Mouse (Mus musculus) heart, embryonic 14.5 days (tissue): ENCODE data around the gene Gadd45a. TPM values are rescaled to one million over a fixed set of nuclear protein-coding genes. Genes with fewer than 3 reads are reported as not detected.

ENCODE experiments used
- ATAC-seq: fragments of 200-750 bp; cut with Nextera tagmentation; 2 replicates; pipeline ENCODE4 v1.8.0; 2017; ENCODE audit warnings: low read depth, moderate TSS enrichment; ENCODE audit not compliant: insufficient number of reproducible peaks, insufficient read depth, low FRiP score
- H3K27ac ChIP-seq, 2 experiments: fragments of 200-500 bp in 1 of 2; fragments of 300-500 bp in 1 of 2; sonication (generic) in 1 of 2; replicated peaks in 1 of 2; 2 replicates each; pipeline ENCODE4 v1.5.1; 2012 to 2014; ENCODE audit warnings: low read depth in 2 of 2, low read length in 2 of 2, control low read depth in 1 of 2, mild to moderate bottlenecking in 1 of 2, mixed read lengths in 1 of 2; ENCODE audit not compliant: control insufficient read depth in 1 of 2, insufficient read depth in 1 of 2
- H3K27me3 ChIP-seq: fragments of 300-500 bp; sonication (generic); 2 replicates; pipeline ENCODE4 v1.6.1; 2014; ENCODE audit warnings: mild to moderate bottlenecking, low read length, control low read depth; ENCODE audit not compliant: control insufficient read depth, insufficient read depth
- H3K36me3 ChIP-seq: fragments of 300-500 bp; sonication (generic); 2 replicates; pipeline ENCODE4 v1.6.1; 2014; ENCODE audit warnings: mild to moderate bottlenecking, control low read depth, low read length, mixed read lengths; ENCODE audit not compliant: control insufficient read depth, insufficient read depth
- H3K4me1 ChIP-seq, 2 experiments: fragments of 200-500 bp in 1 of 2; fragments of 300-500 bp in 1 of 2; sonication (generic) in 1 of 2; 2 replicates each; pipeline ENCODE4 v1.6.1; 2012 to 2014; ENCODE audit warnings: low read length in 2 of 2, control low read depth in 1 of 2, mixed read lengths in 1 of 2; ENCODE audit not compliant: control insufficient read depth in 2 of 2, insufficient read depth in 2 of 2
- H3K4me2 ChIP-seq: fragments of 300-500 bp; sonication (generic); 2 replicates; pipeline ENCODE4 v1.6.1; 2014; ENCODE audit warnings: mild to moderate bottlenecking, low read length
- H3K4me3 ChIP-seq, 2 experiments: fragments of 200-500 bp in 1 of 2; fragments of 300-500 bp in 1 of 2; sonication (generic) in 1 of 2; 2 replicates each; pipeline ENCODE4 v1.5.1; 2012 to 2014; ENCODE audit warnings: low read length in 2 of 2, mild to moderate bottlenecking in 2 of 2, control low read depth in 1 of 2, low read depth in 1 of 2, moderate library complexity in 1 of 2; ENCODE audit not compliant: control insufficient read depth in 1 of 2, insufficient read depth in 1 of 2
- H3K9ac ChIP-seq: fragments of 300-500 bp; sonication (generic); 2 replicates; pipeline ENCODE4 v1.6.1; 2014; ENCODE audit warnings: mild to moderate bottlenecking, low read length
- H3K9me3 ChIP-seq: fragments of 300-500 bp; sonication (generic); 2 replicates; pipeline ENCODE4 v1.6.1; 2016; ENCODE audit warnings: low read length, control low read depth; ENCODE audit not compliant: control insufficient read depth
- WGBS: fragments of 180-500 bp; shearing (Covaris S2); extraction: QIAGEN DNeasy Blood & Tissue Kit; methylation state at CpG from one replicate; pipeline ENCODE4 v1.1.7; 2014; 5-methylcytosine and 5-hydroxymethylcytosine counted together
- polyA plus RNA-seq: library from polyadenylated mRNA; unstranded; fragments of >200 nt; fragmentation: Nextera tagmentation; extraction: Ambion mirVana; gene quantifications from 2 replicates; pipeline ENCODE4 v1.2.1, GENCODE M21; 2014

The Gadd45a gene
- 4.4 TPM in 2 replicates for polyA plus RNA-seq

DNA sequence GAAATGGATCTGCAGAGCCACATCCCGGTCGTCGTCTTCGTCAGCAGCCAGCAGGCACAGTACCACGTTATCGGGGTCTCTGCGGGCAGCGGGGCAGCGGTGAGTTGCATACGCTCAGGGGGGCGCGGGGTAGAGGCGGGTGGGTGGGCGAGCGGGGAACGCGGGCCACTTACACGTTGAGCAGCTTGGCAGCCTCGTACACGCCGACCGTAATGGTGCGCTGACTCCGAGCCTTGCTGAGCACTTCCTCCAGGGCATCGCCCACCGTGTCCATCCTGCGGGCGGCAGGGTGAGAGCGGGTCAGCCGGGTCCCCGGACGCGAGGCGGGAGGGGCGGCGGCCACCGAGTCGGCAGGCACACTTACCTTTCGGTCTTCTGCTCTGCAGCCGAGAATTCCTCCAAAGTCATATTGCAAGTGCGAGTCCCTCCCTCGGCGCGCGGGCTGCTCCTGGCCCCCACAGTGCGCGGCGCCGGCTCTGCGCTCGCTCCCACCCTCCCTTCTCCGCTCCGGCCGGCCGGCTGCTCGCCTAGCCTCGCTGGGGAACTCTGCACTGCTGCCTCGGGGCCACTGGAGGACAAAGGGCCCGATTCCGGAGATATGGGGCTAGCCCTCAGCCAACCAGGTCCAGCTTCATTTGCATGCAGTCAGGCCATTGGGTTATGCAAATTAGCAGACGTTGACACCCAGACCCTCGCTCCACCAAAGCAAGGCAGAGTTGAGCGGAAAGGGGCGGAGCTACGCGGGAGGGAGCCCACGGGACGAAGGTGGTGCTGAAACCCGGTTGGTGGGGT is at the start of gene Gadd45a:
TSS of gene Gadd45a (minus strand) at position 621 of the 792 bp plus-strand sequence.
- Histone ChIP-seq H3K27ac (peak within 1 kb of the TSS; percentile 78 to 83), H3K36me3 (no peaks in the 10 kb centered on the region), H3K4me2 (peak within 1 kb of the TSS; percentile 94), H3K27me3 (no peaks in the 10 kb centered on the region), H3K4me1 (peaks cover 5 to 7% of the 10 kb centered on the region in 2 experiments), H3K4me3 (peak within 1 kb of the TSS; percentile 75 to 76), H3K9ac (peak within 1 kb of the TSS; percentile 85), H3K9me3 (no peaks in the 10 kb centered on the region)
- under 1% methylated on average over 69 of the region's 69 CpGs for WGBS
- peak; percentile 98 for ATAC-seq

DNA sequence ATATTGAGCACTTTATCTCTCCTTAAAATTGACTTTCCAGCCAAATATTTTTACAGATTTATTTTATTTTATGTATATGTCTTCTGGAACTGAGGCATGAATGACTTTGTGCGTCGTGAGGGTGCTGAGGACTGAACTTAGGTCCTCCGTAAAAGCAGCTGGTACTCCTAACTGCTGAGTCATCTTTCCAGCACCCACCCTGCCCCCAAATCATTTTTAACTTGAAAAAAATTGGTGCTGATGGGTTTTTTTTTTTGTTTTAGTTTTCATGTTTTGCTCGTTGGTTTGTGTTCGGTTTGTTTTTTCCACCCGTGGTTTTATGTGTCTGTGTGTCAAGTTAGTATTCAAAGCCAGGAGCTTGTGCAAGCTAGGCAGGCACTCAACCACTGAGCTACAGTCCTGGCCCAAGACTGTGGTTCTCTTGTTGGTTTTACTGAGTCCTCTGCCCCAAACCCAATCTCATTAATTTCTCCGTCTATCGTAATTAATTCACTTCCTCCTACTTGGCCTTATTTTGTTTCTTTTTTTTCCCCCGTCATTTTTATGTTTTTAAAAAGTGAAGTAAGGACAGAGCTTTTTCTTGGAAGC is 48.7 kb upstream of the Gadd45a start:
- Histone ChIP-seq H3K36me3 (no peaks in the 10 kb centered on the region), H3K9ac (no peak overlapping the region), H3K4me3 (no peak overlapping the region), H3K9me3 (no peaks in the 10 kb centered on the region), H3K4me2 (no peak overlapping the region), H3K4me1 (no peaks in the 10 kb centered on the region), H3K27me3 (no peaks in the 10 kb centered on the region), H3K27ac (no peak overlapping the region)
- ATAC-seq, result no peak
- 84% methylated on average over 9 of the region's 9 CpGs for WGBS

DNA sequence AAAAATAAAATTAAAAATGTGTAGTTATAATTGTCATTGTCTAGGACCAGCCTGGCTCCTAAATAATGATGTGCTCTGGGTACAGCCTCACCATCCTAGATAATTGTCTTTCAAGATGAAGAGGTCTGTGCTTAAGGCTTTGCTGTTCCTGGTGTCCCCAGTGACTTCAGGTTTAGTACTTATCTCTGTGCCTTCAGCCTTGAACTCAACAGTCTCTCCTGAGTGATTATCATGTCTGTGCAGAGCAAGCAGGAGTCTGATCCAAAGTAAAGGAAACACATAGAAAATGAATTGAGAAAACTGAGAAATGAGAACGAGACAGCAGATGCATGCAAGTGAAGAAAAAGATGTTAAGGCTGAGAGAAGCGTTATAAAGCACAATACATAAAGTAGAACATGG is 47.2 kb upstream of the Gadd45a start:
- H3K9ac ChIP-seq, result no peak overlapping the region
- no peaks in the 10 kb centered on the region for H3K4me1 ChIP-seq
- H3K4me2 ChIP-seq, result no peak overlapping the region
- no peaks in the 10 kb centered on the region for H3K36me3 ChIP-seq
- ATAC-seq, result no peak
- no peaks in the 10 kb centered on the region for H3K27me3 ChIP-seq
- H3K27ac ChIP-seq, result no peak overlapping the region
- no peak overlapping the region for H3K4me3 ChIP-seq
- 85% methylated on average over 2 of the region's 2 CpGs for WGBS
- no peaks in the 10 kb centered on the region for H3K9me3 ChIP-seq

- no peak for ATAC-seq
- H3K4me1 ChIP-seq, result peaks cover 0 to 2% of the 10 kb centered on the region in 2 experiments; a peak in 2 of 4 replicates
- H3K27ac ChIP-seq, result no peak overlapping the region
- H3K4me3 ChIP-seq, result no peak overlapping the region
- H3K4me2 ChIP-seq, result no peak overlapping the region
- H3K9ac ChIP-seq, result no peak overlapping the region
- WGBS, result 83% methylated on average over 4 of the region's 4 CpGs
- no peaks in the 10 kb centered on the region for H3K9me3 ChIP-seq
- H3K27me3 ChIP-seq, result no peaks in the 10 kb centered on the region
- no peaks in the 10 kb centered on the region for H3K36me3 ChIP-seq
These were observed 43.9 kb upstream of the Gadd45a start for GRCm38 (mm10) chr6:67081141-67081540.

- Histone ChIP-seq H3K4me1 (peaks cover 0 to 2% of the 10 kb centered on the region in 2 experiments; a peak in 2 of 4 replicates), H3K9ac (no peak overlapping the region), H3K27me3 (no peaks in the 10 kb centered on the region), H3K27ac (no peak overlapping the region), H3K36me3 (no peaks in the 10 kb centered on the region), H3K4me2 (no peak overlapping the region), H3K4me3 (no peak overlapping the region), H3K9me3 (no peaks in the 10 kb centered on the region)
- WGBS, result 75% methylated on average over 3 of the region's 3 CpGs
- no peak for ATAC-seq
These were observed 40.8 kb upstream of the Gadd45a start for GRCm38 (mm10) chr6:67078076-67078475.

- no peaks in the 10 kb centered on the region for H3K27me3 ChIP-seq
- H3K36me3 ChIP-seq, result no peaks in the 10 kb centered on the region
- H3K9ac ChIP-seq, result no peak overlapping the region
- 26% methylated on average over 3 of the region's 3 CpGs for WGBS
- H3K4me1 ChIP-seq, result peaks cover 0 to 2% of the 10 kb centered on the region in 2 experiments; a peak in 2 of 4 replicates
- H3K9me3 ChIP-seq, result no peaks in the 10 kb centered on the region
- ATAC-seq, result 0 out of 2 replicates have a peak, but pooled peaks have one; percentile 39
- no peak overlapping the region for H3K4me2 ChIP-seq
- H3K27ac ChIP-seq, result no peak overlapping the region
- H3K4me3 ChIP-seq, result no peak overlapping the region
These were observed 40.2 kb upstream of the Gadd45a start for GRCm38 (mm10) chr6:67077477-67077876.

- 31% methylated on average over 1 of the region's 1 CpGs for WGBS
- Histone ChIP-seq H3K27ac (no peak overlapping the region), H3K9ac (no peak overlapping the region), H3K4me3 (no peak overlapping the region), H3K4me2 (no peak overlapping the region), H3K4me1 (peaks cover 0 to 2% of the 10 kb centered on the region in 2 experiments; a peak in 2 of 4 replicates), H3K36me3 (no peaks in the 10 kb centered on the region), H3K9me3 (no peaks in the 10 kb centered on the region), H3K27me3 (no peaks in the 10 kb centered on the region)
- no peak for ATAC-seq
These were observed 39.1 kb upstream of the Gadd45a start for GRCm38 (mm10) chr6:67076348-67076747.
